Mouse (Mus musculus): ENCODE results near the gene Dnah2. TPM values are rescaled to one million over a fixed set of nuclear protein-coding genes. Genes with fewer than 3 reads are reported as not detected.

Dnah2 gene
- polyA plus RNA-seq, 1 experiment from 2014 or later = 3.4 TPM

DNA sequence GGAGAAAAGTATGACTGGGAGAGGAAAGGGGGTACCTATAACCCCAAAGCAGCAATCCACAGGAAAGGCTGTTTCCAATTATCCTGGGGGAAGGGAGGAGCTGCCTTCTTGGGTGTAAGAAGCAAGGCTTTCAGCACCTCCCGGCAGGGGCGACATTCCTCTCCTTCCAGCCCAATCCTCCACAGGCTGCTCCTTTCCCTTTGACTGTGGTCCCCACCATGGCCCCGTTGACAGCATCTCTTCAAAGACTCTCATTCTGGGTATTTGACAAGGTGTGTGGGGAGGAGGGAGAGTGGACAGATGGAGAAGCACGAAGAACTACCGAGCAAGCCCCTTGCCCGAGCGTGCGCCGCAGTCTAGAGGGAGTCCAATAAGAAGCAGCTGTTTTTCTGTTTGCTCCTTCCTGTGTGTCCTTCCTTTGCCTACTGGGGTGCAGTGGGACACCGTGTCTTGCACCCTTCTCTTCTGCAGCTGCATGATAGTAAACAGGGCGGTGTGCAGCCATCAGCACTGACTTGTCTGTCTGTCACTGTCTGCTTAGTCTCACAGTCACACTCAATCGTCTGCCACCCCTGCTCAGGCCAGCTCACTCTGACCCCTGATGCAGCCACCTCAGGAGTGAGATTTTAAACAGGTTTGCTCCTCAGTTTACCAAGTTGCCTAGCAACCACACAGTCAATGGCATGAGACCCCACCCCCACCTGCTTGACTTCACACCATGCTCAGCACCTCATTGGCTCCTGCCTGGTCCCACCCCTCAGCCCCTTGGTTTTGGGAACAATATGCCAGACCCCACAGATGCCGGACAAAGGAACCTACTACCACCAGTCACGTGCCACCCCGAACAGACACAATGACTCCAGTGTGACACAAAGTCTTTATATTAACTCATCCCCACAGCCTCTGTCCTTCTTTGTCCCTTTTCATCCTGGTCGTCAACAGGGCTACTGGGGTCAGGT, 12.3 kb upstream of the Dnah2 start:
- peaks cover 54% of the 10 kb centered on the region for H3K4me1 ChIP-seq (replicated peaks)
- H3K27me3 ChIP-seq = no peaks in the 10 kb centered on the region
- H3K36me3 ChIP-seq = peaks cover 6% of the 10 kb centered on the region
- no peaks in the 10 kb centered on the region for H3K9me3 ChIP-seq
- peak overlapping the region; percentile 85 for H3K27ac ChIP-seq (replicated peaks)
- H3K4me2 ChIP-seq = peak overlapping the region; percentile 85
- peak; percentile 57 for ATAC-seq (ENCODE audit: low FRiP score, low read depth)
- H3K4me3 ChIP-seq = peak overlapping the region; percentile 87
- peak overlapping the region; percentile 88; the same call in 1 of the 2 replicates for H3K9ac ChIP-seq
- 15% methylated on average over 16 of the region's 16 CpGs for WGBS

DNA sequence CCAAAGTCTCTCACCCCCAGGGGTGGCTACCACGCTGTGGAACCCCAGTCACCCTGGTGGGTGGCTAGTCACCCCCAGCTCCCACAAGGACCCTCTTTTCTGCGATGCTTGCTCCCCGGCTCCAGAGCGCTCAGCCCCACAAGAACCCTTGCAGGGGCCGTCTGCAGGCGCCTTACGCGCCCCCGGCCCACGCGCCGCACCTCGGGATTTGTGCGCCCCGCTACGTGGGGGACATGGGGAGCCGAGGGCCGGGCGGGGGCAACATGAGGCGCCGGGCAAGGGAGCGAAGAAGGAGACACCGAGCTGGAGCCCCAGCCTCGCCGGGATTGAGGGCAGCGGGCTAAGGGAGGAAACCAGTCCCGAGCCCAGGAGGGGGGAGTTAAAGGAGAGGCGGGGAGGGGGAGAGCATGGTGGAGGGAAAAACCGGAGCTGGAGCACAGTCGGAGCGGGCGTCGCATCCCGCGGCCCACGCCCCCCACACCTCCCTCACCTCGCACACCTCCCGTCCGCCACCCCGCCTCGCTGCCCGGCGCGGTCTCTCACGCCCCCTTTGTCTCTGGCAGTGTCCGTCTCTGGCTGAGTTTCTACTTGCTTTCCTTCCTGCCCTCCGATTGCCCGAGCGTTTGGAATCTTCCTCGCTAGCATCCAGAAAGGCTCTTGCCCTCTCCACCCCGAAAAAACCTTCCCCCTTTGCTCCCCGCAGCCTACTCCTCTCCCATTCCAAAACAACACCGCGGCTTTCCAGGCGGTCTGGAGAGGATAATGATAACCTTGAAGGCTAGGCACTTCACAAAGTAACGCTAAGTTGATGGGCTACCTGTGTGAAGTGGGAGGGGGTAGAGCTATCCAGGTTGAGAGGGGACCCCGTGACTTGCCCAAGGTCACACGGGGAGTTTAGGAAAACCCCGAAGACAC, 11.2 kb upstream of the Dnah2 start, which contains the start of gene Efnb3:
Gene Efnb3 (minus strand): TSS at position 355 of the 915 bp plus-strand sequence.
- Histone ChIP-seq H3K4me3 (peak within 1 kb of the TSS; percentile 87), H3K27ac (replicated peaks) (peak within 1 kb of the TSS; percentile 85), H3K36me3 (no peaks in the 10 kb centered on the region; the same call in none of the 2 replicates), H3K4me1 (replicated peaks) (peaks cover 63% of the 10 kb centered on the region), H3K9ac (peak within 1 kb of the TSS; percentile 88), H3K27me3 (no peaks in the 10 kb centered on the region), H3K4me2 (peak within 1 kb of the TSS; percentile 85), H3K9me3 (no peaks in the 10 kb centered on the region)
- peak; percentile 52 for ATAC-seq (ENCODE audit: low FRiP score, low read depth)
- WGBS = under 1% methylated on average over 57 of the region's 59 CpGs

DNA sequence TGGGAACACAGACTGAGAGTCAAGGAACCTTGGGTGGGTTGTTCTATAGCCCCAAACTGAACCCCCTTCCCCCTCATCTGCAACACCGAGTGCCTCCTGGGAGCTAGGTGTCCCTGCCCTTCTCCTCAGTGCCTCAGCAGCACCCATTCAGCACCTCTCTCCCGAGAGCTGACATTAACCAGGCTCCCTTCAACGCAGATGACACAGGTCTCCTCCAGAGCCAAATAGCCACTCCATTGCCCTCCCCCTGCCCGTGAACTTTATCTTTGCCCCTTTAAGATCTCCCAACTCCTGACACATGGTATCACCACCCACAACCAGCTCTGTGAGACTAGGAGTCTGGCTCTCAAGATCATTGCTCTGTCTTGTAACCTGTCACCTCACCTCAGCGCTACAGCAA, 10.3 kb upstream of the Dnah2 start:
- no peak for ATAC-seq (ENCODE audit: low FRiP score, low read depth)

DNA sequence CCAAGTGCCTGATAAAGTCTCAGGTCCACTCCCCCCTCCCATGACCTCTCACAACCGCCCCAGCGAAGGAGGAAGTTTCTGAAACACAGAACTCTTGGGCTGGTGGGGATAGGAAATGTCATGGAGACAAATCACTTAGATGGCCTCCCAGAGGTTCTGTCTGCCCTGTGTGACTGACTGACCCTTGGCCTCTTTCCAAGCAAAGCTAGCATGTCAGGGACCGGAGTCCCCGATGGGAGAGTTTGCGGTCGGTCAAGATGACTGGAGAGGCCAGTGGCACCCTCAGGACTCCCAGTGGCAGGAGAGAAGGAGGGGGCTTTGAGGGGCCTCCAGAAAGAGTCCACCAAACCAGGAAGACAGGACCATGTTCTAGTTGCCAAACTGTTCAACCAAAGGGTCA, 9.8 kb upstream of the Dnah2 start:
- peak overlapping the region; percentile 85; the same call in 1 of the 2 replicates for H3K27ac ChIP-seq (replicated peaks)
- H3K4me1 ChIP-seq (replicated peaks) = peaks cover 76% of the 10 kb centered on the region
- H3K27me3 ChIP-seq = no peaks in the 10 kb centered on the region
- no peaks in the 10 kb centered on the region for H3K9me3 ChIP-seq
- peak overlapping the region; percentile 87 for H3K4me3 ChIP-seq
- H3K9ac ChIP-seq = peak overlapping the region; percentile 88
- WGBS = 4% methylated on average over 6 of the region's 6 CpGs
- no peaks in the 10 kb centered on the region; the same call in 1 of the 2 replicates for H3K36me3 ChIP-seq
- ATAC-seq (ENCODE audit: low FRiP score, low read depth) = no peak
- peak overlapping the region; percentile 85 for H3K4me2 ChIP-seq

More for the DNA sequence above, 10.3 kb upstream of the Dnah2 start:
- H3K4me1 ChIP-seq (replicated peaks) = peaks cover 72% of the 10 kb centered on the region
- H3K27me3 ChIP-seq = no peaks in the 10 kb centered on the region
- H3K9me3 ChIP-seq = no peaks in the 10 kb centered on the region
- peak overlapping the region; percentile 87 for H3K4me3 ChIP-seq
- peak overlapping the region; percentile 85 for H3K27ac ChIP-seq (replicated peaks)
- peak overlapping the region; percentile 88 for H3K9ac ChIP-seq
- no peaks in the 10 kb centered on the region; the same call in 1 of the 2 replicates for H3K36me3 ChIP-seq
- H3K4me2 ChIP-seq = peak overlapping the region; percentile 85
- WGBS = 7% methylated on average over 5 of the region's 5 CpGs

DNA sequence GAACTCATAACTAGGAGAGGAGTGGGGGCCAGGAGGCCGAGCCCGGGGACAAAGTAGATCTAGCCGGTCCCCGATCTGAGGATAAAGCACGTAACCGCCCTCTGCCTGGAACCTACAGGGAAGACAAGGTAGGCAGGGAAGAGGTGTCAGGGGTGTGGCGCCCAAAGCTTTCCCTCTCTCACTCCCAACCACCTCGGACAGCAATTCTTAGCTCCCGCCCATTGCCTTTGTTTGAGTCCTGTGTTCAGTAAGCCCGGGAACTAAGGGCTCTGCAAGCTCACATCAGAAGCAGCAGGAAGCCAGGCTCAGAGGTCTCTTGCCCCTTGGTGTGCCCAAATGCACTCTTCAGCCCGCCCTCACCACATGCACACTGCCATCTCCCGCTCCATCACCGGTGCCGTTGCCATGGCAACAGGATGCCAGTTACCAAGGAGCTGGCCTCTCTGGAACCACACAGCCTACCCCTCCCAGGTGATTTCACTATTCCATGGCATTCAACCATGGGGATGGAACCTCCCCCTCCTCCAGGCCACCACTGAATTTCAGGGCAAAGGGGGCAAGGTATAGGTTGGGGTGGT, 8.6 kb upstream of the Dnah2 start:
- H3K4me2 ChIP-seq = peak overlapping the region; percentile 85
- H3K4me1 ChIP-seq (replicated peaks) = peaks cover 89% of the 10 kb centered on the region
- WGBS = 11% methylated on average over 14 of the region's 14 CpGs
- H3K9me3 ChIP-seq = no peaks in the 10 kb centered on the region
- peak overlapping the region; percentile 87 for H3K4me3 ChIP-seq
- H3K36me3 ChIP-seq = no peaks in the 10 kb centered on the region; the same call in 1 of the 2 replicates
- ATAC-seq (ENCODE audit: low FRiP score, low read depth) = 0 out of 2 replicates have a peak, but pooled peaks have one; percentile 14
- H3K9ac ChIP-seq = peak overlapping the region; percentile 88
- H3K27me3 ChIP-seq = no peaks in the 10 kb centered on the region
- peak overlapping the region; percentile 85 for H3K27ac ChIP-seq (replicated peaks)

DNA sequence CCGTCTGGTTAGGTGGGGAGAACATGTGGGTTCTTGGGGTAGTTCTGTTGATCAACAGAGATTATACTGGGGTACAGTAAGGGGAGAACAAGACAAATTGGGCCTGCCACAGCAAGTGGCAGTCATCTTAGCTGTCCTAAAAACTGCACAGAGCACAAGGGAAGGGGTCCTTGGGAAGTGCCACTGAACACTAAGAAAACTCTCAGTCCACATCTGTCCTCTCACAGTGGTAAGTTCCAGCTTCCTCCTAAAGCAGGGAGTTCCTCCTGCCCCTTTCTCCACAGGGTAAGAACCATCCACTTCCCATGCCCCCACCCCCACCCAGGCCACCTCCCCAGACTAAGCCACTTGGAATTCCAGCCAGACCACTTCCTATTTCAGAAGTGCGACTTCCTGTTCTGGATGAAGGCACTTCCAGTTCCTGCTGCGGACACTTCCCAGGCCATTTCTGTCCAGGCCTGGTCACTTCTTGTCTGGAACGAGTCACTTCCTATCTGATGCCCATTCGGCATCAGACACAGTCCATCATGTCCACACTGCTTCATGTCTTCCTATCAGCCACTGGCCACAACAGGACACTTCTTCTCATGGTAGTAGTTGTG, 5.7 kb upstream of the Dnah2 start:
- no peak overlapping the region for H3K9ac ChIP-seq
- no peak for ATAC-seq (ENCODE audit: low FRiP score, low read depth)
- no peaks in the 10 kb centered on the region for H3K9me3 ChIP-seq
- no peaks in the 10 kb centered on the region for H3K36me3 ChIP-seq
- 81% methylated on average over 5 of the region's 5 CpGs for WGBS
- peaks cover 75% of the 10 kb centered on the region for H3K4me1 ChIP-seq (replicated peaks)
- H3K27me3 ChIP-seq = no peaks in the 10 kb centered on the region
- peak overlapping the region; percentile 41 for H3K27ac ChIP-seq (replicated peaks)
- H3K4me3 ChIP-seq = no peak overlapping the region
- H3K4me2 ChIP-seq = no peak overlapping the region

DNA sequence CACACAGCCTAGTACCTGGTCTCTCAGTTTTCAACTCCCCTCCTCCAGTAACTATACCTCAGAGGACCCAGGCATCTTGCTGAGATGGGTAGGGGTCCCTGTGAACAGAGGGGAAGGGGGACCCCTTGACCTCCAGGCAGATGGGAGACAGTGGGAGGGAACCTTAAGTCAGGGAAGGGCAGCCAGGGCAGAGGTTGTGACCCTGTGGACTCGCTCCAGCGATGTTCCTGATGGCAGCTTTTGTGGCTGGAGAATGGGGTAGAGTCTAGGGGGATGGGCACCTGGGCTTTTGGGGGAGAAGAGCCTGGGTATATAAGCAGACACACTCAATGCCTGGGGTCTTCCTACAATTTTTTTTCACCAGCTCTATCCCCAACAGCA, 4.4 kb upstream of the Dnah2 start:
- peaks cover 75% of the 10 kb centered on the region for H3K4me1 ChIP-seq (replicated peaks)
- peak overlapping the region; percentile 47 for H3K4me2 ChIP-seq
- H3K9me3 ChIP-seq = no peaks in the 10 kb centered on the region
- ATAC-seq (ENCODE audit: low FRiP score, low read depth) = peak; percentile 13
- H3K27me3 ChIP-seq = no peaks in the 10 kb centered on the region
- H3K4me3 ChIP-seq = peak overlapping the region; percentile 0; the same call in 1 of the 2 replicates
- no peaks in the 10 kb centered on the region for H3K36me3 ChIP-seq
- peak overlapping the region; percentile 82 for H3K27ac ChIP-seq (replicated peaks)
- H3K9ac ChIP-seq = peak overlapping the region; percentile 7; the same call in 1 of the 2 replicates
- WGBS = 17% methylated on average over 2 of the region's 2 CpGs

DNA sequence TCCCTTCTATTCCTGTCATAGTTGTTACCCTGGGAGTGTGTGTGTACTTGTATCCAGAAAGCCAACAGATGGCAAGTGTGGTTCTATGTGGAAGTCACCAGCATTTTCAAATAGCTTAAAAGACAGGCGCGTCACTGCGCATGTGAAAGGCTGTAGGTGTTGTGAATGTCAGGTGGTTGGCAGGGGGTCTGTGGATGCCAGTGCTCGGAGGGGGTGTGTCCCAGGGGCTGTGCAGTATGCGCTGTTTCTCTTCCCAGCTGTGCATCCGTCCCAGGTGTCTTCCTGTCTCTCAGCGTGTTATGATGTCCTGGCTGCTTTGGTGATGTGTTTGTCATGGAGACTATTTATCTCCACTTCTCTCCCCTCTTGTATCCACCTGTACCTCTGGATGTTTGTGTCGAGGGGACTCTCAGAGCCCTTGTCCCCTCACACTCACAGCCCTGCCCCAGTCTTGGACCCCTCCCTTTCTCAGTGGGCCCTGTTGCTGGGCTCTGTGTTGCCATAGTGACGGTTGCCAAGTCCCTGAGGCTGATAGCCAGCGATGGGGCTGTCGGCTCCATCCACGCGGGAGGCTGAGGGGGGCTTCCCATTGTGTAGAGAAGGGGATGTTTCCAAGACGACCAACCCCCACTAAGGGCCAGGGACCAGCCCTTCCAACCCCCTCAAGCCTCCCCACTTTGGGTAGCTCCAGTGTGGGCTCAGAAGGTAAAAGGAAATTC, 3.9 kb upstream of the Dnah2 start:
- H3K4me2 ChIP-seq = peak overlapping the region; percentile 47
- H3K4me3 ChIP-seq = peak overlapping the region; percentile 0
- H3K9ac ChIP-seq = peak overlapping the region; percentile 7; the same call in 1 of the 2 replicates
- ATAC-seq (ENCODE audit: low FRiP score, low read depth) = peak; percentile 80
- no peaks in the 10 kb centered on the region for H3K9me3 ChIP-seq
- H3K36me3 ChIP-seq = no peaks in the 10 kb centered on the region
- no peaks in the 10 kb centered on the region for H3K27me3 ChIP-seq
- peaks cover 75% of the 10 kb centered on the region for H3K4me1 ChIP-seq (replicated peaks)
- WGBS = 5% methylated on average over 14 of the region's 14 CpGs
- H3K27ac ChIP-seq (replicated peaks) = peak overlapping the region; percentile 82

DNA sequence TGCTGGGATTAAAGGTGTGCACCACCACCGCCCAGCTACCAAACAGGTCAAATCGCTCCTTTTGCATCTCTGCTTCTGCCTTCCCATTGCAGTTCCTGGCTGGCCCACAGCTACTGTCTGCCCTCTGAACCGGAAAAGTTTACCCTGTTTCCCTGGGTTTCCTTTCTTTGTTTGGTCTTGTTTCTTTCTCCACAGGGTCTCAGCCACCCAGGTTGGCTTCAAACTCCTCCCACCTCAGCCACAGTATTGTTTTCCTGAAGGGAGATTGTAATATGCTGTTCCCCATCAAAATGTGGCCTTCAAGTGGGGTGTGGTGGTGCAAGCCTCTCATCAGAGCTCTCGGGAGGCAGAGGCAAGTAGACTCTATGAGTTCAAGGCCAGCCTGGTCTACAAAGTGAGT, 2.4 kb upstream of the Dnah2 start:
- Histone ChIP-seq H3K36me3 (no peaks in the 10 kb centered on the region), H3K4me2 (no peak overlapping the region), H3K4me1 (replicated peaks) (peaks cover 72% of the 10 kb centered on the region), H3K9me3 (no peaks in the 10 kb centered on the region), H3K27me3 (no peaks in the 10 kb centered on the region), H3K9ac (no peak overlapping the region), H3K4me3 (no peak overlapping the region), H3K27ac (replicated peaks) (no peak overlapping the region)
- ATAC-seq (ENCODE audit: low FRiP score, low read depth) = no peak
- 52% methylated on average over 4 of the region's 4 CpGs for WGBS

DNA sequence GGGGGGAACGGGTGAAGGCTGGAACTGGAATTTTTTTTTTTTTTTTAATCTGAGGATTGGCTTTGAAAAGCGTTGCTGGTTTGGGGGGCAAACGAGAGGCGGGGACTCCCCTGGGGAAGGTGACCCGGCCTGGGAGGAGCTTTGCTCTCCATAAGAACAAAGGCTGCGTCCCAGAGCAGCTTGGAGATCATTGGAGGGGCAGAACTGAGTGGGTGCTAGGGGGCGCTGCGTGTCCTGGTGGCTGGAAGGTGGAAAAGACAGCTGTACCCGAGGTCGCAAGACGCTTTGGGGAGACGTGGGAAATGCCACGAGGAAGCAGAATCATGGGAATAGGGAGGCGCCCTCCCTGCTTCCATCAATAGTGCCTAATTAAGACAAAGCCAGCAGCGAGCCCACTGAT, 1.8 kb downstream of the Dnah2 start:
- Histone ChIP-seq H3K36me3 (no peaks in the 10 kb centered on the region), H3K27ac (replicated peaks) (peak overlapping the region; percentile 89), H3K27me3 (no peaks in the 10 kb centered on the region), H3K4me2 (peak overlapping the region; percentile 74), H3K4me3 (peak overlapping the region; percentile 43), H3K9me3 (no peaks in the 10 kb centered on the region), H3K9ac (peak overlapping the region; percentile 53), H3K4me1 (replicated peaks) (peaks cover 56% of the 10 kb centered on the region)
- WGBS = 2% methylated on average over 15 of the region's 15 CpGs
- ATAC-seq (ENCODE audit: low FRiP score, low read depth) = peak; percentile 3; the same call in 1 of the 2 replicates
